Mouse (Mus musculus) kidney, postnatal 14 days (tissue): Measurements from ENCODE around the gene Spem2.
"Not testable (repeated sequence)": the region's sequence is repeated elsewhere in the genome, so short reads cannot be mapped to it uniquely, and the experiment has no call there.

ENCODE experiments used
- DNase-seq: peaks from one replicate; pipeline ENCODE4 v3.0.0; 2022; ENCODE audit warnings: mixed read lengths

Spem2 gene

GRCm38 (mm10) chr11:69818365-69818764 lies at the start of gene Spem2:
TSS of gene Spem2 (minus strand) at chr11:69818465.
- no peak for DNase-seq

- DNase-seq: no peak
These were observed 49.1 kb upstream of the Spem2 start for GRCm38 (mm10) chr11:69867335-69867734.

GRCm38 (mm10) chr11:69865561-69865960 lies 47.3 kb upstream of the Spem2 start:
- no peak for DNase-seq

- DNase-seq: no peak
These were observed 46.0 kb upstream of the Spem2 start for GRCm38 (mm10) chr11:69864138-69864860.

GRCm38 (mm10) chr11:69863729-69864128 lies 45.5 kb upstream of the Spem2 start:
- DNase-seq: not testable (repeated sequence)

GRCm38 (mm10) chr11:69858113-69858998 lies 40.1 kb upstream of the Spem2 start, which contains the start of gene Tnk1:
TSS of gene Tnk1 (minus strand) at chr11:69858730.
- peak; percentile 75 for DNase-seq

- peak; percentile 50 for DNase-seq
These were observed 37.1 kb upstream of the Spem2 start for GRCm38 (mm10) chr11:69855347-69855746.

GRCm38 (mm10) chr11:69854680-69855079 lies 36.4 kb upstream of the Spem2 start:
- no peak for DNase-seq

- no peak for DNase-seq
These were observed 35.7 kb upstream of the Spem2 start for GRCm38 (mm10) chr11:69853994-69854393.

GRCm38 (mm10) chr11:69850754-69851153 lies 32.5 kb upstream of the Spem2 start:
- no peak for DNase-seq

GRCm38 (mm10) chr11:69849884-69850283 lies 31.6 kb upstream of the Spem2 start:
- no peak for DNase-seq

- DNase-seq: no peak
These were observed 30.9 kb upstream of the Spem2 start for GRCm38 (mm10) chr11:69849128-69849527.

GRCm38 (mm10) chr11:69848021-69848420 lies 29.8 kb upstream of the Spem2 start:
- DNase-seq: no peak

GRCm38 (mm10) chr11:69846738-69847688 lies 28.7 kb upstream of the Spem2 start:
- DNase-seq: peak; percentile 36

- peak; percentile 96 for DNase-seq
These were observed 28.0 kb upstream of the Spem2 start, which contains the start of gene Plscr3 for GRCm38 (mm10) chr11:69846198-69846680. TSS of gene Plscr3 (plus strand) at chr11:69846376.

- no peak for DNase-seq
These were observed 20.4 kb upstream of the Spem2 start for GRCm38 (mm10) chr11:69838714-69839104.

GRCm38 (mm10) chr11:69837952-69838713 lies 19.9 kb upstream of the Spem2 start, which contains the start of gene Tmem256:
TSS of gene Tmem256 (plus strand) at chr11:69838514.
- peak; percentile 98 for DNase-seq

GRCm38 (mm10) chr11:69837604-69837951 lies 19.3 kb upstream of the Spem2 start, which contains the start of gene Nlgn2:
TSS of gene Nlgn2 (minus strand) at chr11:69837784.
- no peak for DNase-seq

- peak; percentile 55 for DNase-seq
These were observed 18.7 kb upstream of the Spem2 start for GRCm38 (mm10) chr11:69836703-69837576.

- no peak for DNase-seq
These were observed 17.7 kb upstream of the Spem2 start for GRCm38 (mm10) chr11:69835966-69836335.
